Mouse (Mus musculus): ENCODE measurements around the gene Shc1.

Shc1 gene

DNA sequence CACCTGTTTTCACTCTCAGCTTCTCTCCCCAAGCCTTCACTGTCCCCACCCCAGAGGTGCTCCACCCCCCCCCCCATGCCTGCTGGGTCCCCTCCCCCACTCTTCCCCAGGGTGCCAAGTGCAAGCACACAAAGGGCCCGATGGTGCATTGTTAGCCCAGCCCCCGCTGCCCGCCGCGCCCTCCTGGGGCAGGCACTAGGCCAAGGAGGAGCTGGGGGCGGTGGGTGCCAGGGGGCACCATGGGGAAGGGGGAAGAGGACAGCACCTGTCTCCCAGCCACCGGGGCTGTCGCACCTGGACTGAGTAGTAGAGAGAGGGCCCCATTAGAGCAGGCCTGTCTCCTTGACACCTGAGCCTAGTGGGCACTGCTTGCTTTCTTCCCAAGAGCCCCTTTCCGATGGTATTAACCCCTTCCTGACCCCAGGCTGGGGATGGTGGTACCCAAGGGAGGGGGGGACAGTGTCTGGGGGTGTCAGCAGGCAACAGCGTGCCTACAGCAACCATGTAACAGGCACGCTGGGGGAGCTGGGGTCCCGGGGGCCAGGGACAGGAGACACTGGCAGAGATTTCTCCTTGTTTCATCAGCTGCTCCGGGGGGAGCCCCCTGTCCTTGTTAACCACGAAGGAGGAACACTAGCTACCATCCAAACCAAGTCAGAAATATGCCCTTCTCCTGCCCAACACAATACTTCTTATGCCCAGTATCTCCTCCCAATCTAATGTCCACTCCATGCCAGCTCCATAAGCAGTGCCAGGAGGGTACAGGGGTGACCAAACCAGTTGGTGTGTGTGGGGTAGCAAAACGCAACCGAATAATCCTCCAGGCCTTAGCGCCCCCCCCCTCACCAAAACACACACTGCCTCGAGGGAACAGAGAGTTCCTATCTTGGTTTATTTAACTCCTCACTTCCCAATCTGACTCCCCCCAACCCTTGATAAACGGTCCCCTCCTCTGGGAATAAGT lies 27.3 kb upstream of the Shc1 start:
- DNase-seq, result peak; percentile 48 to 69

DNA sequence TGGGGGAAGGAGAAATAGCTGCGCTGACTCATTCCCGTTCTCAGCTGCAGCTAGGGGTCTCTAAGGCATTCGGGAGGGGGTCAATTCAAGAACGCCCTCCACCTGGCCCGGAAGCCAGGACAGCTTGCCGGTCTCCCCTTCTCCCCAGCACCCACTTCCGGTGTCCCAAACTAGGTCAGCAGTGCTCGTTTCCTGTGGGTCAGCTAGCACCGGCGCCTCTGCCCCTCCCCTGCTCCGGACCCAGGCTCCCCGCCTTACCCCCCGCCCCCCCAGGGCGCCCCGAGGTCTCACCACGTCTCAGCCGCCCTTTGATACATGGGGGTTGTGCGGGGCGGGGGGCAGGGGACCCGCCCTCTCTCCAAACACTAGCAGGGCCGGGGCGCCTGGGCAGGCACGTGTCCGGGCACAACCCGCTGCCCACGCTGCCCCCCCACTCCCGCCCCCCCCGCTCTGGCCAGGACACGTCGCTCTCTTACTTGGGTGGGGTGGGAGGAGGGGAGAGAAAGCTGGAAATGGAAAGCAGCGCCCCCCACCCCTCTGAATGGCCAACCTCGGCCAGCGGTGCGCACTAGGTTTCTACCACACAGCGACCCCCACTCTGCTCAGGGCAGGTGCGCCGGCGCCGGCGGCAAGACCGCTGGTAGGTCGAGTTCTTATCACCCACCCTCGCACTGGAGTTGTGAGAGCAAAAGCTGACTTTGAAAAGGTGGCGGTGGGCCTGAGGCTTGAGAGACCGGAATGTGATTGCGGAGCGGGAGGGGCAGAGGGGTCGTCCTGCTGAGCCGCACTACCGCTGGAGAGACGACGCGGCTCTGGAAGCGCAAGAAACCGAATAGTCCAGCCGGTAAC lies 26.4 kb upstream of the Shc1 start:
- DNase-seq, result peak; percentile 60 to 73

DNA sequence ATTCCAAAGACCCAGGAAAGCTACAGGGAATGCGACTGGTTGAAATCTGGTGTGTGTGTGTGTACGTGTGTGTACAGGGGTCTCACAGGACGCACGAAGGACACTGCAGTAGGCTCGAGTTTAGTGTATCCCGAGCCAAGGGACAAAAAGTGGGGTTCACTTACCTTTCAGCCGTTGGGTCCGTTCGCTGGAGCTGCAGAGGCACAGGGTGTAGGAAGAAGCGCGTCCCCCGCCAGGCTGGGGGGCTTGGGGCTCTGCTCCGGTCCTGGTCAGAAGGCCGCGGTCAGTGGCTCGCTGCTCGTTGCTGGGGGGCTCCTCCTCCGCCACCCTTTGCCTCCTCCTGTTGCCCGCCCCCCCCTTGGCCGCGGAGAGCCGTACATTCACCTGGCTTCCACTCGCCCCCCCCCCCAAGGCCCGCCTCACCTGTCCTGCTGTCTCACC lies 25.4 kb upstream of the Shc1 start:
- DNase-seq, result peak; percentile 56 to 68

DNA sequence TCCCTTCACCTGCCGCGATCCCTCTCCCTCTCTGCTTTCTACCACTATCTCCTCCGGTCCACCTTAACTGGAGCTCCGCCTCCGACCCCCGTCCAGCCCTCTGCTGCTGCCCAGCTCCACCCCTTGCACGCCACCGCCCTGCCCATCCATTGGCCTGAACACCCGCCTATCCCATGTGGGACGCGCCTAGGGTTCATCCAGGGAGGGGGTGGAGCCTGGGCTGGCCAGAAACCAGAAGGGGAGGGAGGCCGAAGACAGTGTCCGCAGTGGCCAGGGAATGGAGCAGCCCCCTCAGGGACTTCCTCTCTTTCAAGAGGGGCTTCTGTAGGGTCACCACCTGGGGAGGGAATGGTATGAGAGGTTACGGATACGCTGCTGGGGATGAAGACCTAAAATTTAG lies 24.6 kb upstream of the Shc1 start:
- peak; percentile 98 to 99 for DNase-seq

DNA sequence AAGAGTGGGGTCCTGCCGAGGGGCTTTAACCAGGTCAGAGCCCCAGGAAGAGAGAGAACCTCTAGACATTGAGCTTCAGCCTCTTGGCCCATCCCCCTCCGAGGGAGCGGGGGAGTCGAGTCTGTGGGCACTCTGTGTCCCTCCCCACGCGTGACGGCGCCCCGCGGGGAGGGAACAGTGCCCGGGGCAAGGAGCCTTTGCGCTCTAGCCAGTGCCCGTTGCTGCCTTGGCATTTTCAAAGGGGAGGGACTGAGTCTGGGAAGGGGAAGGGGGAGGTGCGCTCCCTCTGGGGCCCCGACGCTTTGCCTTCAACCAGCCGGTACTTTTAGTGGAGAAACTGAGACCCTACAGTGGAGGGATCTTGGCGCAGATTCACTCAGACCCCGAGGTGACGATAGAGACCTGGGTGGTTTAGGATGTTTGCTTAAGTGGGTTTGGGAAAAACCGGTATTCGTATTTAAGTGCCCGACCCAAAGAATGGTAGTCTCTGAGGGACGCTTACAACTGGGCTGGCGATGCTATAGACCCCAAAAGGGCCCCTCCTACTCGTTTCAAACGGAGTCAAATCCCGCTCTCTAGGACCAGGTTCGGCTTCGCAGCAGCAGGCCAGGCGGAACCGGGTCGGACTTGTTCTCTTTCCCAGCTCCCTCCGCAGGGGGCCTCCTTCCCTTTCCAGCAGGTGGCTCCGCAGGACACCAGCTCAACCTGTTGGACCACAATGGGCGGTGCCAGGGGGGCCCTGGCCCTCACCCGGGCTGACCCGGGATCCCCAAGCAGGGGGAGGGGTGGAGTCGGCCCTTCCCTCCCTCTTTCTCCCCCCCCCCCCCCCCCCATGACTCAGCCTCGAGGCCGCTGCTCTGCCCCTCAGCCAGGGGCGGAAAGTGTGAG lies 24.0 kb upstream of the Shc1 start, which contains the start of gene Zbtb7b:
Gene Zbtb7b, minus strand, starts transcription at position 771 of the 888 bp plus-strand sequence.
- peak; percentile 90 to 92 for DNase-seq

DNA sequence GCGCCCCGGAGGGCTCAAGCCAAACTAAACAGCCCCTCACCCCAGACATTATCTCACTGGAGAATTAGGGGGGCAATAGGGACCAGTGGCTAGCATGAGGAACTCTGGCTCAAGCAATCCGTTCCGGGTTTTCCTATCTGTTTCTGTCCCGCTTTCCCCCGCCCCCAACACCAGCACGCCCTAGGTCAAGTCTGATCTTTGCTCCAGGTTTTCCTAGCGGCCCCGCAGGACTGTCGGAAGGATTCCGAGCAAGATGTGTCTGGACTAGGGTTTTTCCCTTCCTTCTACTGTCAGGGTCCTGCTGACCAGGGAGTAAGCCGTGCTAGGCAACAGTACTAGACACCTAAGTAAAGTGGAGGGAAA lies 23.4 kb upstream of the Shc1 start:
- peak; percentile 89 to 92 for DNase-seq

DNA sequence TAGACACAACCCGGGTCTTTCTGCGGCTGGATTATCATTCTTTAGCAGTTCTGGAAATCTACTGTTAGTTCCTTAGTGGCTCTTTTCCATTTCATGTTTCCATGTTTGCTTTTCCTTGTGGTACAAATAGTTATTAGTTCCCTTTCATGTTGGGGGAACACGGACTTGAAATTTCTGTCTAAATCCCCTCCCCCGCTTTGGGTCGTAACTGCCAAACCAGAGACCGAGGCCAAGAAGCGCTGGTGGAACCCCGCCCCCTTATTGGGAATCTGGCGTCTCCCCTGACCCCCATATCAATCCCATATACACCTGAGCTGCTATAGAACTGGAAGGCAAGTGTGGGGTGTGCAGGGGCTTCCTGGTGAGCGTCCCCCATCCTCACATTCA lies 22.8 kb upstream of the Shc1 start:
- DNase-seq, result peak in 1 of 2 experiments; percentile 36

DNA sequence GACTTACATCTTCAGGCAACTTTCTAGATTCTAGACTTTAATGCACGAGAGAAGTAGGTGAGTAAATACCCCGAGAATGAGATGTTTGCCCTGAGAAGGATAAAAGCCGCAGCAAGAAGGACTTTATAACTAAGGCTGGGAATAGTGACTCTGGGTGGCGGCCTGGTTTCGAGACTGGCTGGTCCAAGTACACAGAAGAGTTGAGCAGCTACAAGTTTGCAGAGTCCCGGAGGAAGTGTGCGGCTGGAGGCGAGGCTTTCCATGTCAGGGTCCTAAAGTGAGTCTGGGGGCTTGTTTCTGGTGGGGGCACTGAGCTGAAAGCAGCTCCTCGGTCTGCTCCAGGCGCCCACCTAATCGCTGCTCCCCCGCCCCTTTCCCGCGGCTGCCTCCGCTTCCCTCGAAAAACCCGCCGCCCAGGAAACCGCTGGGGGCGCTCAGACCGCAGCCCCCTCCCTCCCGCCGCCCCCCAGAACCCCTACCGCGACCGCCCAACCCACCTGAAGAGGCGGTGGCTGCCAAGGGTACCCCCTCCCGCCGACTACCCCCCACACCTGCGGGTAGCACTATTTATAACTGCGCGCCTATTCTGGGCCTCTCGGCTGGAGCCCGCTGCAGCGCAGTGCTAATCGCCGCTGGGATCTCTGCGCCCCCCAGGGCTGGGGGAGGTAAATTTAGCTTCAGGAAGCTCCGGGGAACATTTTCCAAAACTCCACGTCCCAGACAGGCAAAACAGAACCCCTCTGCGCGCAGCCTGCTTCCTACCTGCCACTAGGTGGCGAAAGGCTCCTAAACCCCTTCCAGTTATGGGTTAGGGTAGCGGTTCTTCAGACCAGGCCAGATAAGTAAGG lies 22.2 kb upstream of the Shc1 start:
- DNase-seq, result peak; percentile 77 to 80

DNA sequence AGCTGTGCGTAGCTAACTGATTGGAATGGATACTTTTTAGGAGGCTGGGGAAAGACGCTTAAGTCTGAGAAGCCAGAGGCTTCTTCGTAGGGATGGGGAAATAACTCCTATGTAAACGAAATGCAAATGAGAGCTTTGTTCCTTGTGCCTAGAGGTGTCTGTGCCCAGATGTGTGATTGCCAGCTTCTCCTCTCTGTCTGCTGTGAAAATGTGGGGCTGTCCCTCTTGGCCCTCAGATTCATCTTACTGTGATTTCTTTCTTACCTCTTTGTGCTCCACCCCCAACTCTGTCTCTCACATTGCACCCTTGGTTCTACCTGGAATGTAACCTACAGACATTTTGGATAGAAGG lies 21.6 kb upstream of the Shc1 start:
- no peak for DNase-seq

DNA sequence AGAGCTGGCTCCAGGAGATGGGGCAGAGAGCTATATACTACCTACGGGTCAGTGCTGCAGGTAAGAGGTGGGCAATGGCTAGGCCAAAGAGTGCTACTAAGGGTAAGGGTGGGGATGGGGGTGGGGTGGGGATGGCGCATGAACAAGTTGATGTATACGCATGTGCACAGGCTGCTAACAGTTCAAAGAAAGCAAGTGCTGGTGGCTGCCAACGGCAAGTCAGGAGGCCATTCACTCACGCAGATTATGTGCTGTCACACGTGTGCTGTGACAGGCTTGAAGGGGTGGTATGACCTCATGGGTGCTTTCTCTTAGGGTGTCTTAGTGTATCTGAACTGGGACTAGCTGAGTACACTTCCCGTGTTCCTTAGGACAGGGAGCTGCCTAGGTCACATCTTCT lies 16.9 kb upstream of the Shc1 start:
- DNase-seq, result no peak

DNA sequence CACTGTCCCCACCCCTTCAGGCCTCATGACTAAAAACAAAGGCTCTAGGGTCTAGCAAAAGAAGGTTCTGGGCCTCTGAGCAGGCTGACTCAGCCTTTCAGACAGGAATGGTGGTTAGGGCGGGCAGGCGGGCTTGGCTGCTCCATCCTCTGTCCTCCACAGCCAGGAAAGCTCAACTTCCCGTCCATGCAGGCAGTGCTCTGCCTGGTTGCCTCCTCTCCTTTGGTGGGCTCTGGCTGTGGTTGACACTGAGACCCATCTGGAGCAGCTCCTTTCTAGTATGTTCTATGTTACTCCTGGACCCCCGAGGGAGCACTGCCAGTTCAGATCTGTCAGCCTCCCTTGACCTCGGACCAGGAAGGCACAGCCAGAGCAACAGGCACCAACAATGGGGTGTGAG lies 15.6 kb upstream of the Shc1 start, which contains the start of gene Lenep:
Gene Lenep, minus strand, starts transcription at position 101 of the 400 bp plus-strand sequence.
- DNase-seq, result no peak

DNA sequence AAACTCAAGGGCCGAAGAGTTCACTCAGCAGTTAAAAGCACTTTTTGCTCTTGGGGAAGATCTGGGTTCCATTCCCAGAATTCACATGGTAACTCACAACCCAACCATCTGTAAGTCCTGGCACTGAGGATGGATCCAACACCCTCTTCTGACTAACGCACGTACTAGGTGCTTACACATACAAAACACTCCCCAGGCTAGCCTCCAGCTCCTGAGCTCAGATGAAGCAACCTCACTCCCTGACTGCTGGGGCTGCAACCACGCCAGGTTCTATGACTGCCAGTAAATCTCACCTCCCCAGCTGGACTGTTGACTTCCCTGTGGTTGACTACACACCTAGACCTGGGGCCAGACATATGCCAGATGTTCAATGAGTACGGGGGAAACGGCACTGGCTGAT lies 11.4 kb upstream of the Shc1 start:
- no peak for DNase-seq

DNA sequence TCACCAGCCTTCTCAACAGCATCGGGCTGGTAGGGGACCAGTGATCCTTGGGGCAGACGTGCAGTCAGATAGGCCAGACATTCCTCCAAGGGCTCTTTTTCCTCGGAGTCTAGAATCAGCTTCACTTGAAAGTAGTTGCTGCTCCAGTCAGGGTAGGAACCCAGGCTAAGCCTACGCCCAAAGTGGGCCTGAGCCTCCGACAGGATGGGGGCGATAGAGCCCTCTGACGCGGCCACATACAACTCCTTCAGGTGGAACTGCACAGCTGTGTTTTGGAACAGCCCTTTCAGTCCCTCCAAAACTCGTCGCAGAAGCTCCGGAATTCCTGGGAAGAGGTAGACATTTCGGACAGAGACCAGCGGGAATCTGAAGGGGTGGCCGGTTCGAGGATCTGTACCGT lies 9.8 kb upstream of the Shc1 start:
- no peak for DNase-seq

DNA sequence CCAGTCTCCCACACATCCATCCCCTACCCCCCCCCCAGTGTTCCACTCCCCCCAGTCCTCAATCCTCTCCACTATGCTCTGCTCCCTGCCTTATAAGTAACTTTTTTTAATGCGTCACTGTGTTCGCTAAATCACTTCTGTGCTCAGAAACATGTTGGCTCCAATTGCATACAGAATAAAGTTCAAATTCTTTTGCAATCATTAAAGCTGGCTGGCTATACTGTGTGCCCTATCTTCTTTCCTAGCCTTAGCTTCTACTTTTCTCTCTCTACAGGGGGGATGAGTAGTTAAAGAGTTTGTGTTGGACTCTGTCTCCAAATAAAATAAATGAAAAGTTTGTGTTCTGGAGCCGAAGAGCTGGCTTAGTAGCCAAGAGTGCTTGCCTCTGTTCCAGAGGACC lies 8.5 kb upstream of the Shc1 start:
- no peak for DNase-seq

DNA sequence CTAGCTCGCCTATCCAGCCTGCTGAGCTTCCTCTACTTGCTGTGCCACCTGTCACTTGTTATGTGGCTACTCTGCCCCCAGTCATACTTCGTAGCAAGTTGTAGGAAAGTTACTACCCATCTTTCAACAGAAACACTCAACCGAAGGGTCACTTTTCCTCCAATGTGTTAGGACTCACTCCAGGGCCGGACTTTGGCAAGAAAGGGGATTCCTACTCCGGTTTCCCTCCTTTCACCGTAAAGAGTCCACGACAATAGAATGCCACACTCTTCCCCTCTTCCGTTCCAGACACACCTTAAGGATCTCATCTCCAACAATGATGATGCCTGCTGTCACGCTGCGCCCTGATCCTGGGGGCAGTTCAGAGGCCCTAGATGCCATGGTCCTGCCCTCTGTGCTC lies 7.4 kb upstream of the Shc1 start:
- DNase-seq, result no peak

DNA sequence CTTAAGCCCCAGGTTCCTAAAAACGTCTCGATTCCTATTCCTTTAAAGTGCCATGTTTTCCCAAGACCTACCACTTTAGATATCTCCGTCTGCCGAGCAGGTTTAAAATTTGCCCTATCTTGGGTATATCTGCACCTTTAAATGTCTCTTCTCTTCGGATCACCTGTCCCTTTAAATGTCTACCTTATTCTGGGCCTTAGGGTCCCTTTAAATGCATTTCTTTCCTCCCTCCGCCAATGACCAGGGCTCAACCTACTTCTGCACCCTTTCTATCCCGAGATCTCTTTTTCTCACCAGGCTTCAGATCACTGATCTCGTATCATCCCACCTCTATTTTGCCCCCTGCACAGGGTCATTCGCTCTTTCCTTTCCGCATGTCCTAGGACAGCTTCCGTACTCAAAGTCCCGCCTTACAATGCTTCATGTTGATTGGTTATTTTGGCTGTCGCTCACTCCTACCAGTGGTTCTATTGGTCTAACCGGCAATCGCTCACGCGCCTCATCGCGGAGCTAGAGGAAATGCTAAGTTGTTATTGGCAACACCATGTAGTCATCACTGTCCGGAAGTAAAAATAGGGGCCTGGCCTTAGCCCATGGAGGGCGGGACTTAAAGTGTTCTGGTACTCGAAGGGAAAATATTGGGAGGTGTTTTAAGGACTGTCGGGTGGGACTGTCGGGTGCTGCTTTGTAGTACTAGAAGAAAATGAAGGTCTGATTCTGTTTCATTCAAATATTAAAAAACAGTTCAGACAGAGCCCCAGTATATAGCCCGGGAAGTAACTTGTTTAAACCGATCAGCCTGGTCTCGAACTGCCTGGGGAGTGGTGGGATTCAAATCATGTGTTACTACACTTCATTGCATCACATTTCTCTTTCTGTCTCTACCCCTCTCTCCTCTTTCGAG lies 6.5 kb upstream of the Shc1 start, which contains the start of gene Flad1:
Gene Flad1, minus strand, starts transcription at position 381 of the 904 bp plus-strand sequence.
- DNase-seq, result peak; percentile 99 to 100

DNA sequence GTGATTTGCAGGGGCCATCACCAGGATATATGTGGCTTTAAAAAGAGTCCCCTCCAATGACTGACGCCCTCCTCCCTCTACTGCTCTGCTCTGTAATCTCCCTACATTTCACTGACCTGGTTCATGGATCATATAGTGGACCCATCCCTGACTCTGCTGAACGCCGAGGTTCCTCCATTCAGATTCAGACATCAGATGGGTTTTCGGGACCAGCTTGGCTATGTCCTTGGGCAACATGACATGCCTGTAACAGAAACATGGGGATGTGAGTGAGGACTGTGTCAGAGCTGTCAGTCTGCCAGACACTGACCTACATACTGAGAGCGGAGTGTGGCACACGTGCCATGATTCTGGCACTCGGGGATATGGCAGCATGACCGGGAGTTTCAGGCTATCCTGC lies 2.1 kb upstream of the Shc1 start:
- no peak for DNase-seq

DNA sequence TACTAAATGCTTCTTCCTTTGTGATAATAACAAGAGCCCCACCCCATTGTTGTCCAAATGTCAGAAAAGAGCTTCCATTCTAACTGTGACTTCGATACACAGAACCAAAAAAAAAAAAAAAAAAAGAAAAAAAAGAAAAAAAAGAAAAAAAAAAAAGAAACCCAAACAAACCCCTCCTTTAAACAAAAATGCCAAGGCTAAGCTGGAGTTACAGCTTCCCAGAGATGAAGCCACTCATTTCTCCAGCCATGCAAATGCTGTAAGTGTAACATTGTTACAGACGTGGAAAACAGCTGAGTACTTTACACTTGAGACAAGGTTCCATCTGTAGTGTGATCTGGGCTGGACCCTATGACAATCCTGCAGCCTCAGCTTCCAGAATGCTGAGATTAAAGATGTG lies 1.1 kb upstream of the Shc1 start:
- no peak for DNase-seq

DNA sequence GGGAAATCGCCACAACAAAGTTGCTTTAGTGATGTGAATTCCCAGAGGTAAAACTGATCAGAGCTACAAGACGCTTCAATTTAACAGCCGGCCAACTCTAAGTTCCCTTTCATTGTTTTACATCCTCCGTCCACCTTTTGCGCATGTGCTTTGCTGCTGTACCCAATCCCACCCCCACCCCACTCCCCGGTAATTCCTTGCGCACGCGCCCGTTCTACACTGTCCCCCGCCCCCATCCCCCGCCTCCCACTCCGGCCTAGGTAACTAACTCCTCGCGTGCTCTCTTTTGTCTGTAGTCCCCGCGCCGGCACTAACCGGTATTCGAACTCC lies 438 bp upstream of the Shc1 start:
- DNase-seq, result no peak

DNA sequence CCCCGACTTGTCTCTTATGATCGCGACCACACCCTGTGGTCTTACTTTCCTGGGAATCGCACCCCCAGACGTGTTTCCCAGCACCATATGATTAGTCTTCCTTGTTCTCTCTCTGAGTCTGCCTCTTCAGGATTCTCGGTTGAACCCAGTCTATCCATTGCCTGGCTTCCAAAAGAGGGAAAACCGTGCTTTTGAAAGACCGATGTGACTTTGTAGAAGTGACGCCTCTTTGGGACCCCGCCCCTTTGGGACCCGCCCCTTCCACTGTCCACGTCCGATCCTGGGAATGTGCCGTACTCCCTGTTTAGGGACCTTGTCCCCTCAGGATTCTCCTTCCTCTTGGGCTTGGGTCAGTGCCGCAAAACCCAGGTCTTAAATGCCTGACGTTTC lies 613 bp downstream of the Shc1 start:
- DNase-seq, result peak; percentile 61 to 64

DNA sequence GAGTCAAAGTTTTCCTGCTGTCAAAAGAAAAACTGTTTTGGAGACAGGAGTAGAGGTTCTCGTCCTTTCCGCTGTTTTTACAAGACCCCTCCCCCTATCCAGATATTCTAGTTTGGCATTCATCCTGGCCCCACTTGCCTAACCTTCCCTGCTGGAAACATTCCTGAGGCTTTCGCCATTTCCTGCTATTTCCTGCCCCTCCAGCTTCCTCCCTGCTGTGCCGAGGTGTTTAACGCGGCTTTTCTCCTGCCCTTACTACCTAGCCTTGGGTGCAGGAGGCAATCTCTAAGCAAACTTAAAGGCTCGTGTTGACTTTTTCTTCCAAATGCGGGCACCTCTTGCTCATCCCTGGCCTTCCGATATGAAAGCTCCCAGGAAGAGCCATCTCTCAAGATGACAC lies 1.3 kb downstream of the Shc1 start:
- peak; percentile 28 to 32 for DNase-seq
